Mouse (Mus musculus): ENCODE measurements around the gene Polr2a.
"Not testable (repeated sequence)": the region's sequence is repeated elsewhere in the genome, so short reads cannot be mapped to it uniquely, and the experiment has no call there.

Polr2a gene

GRCm38 (mm10) chr11:69754701-69755100, 3.7 kb downstream of the Polr2a start:
- peak; percentile 36 for DNase-seq (ENCODE audit: low read depth, low spot score)

DNA sequence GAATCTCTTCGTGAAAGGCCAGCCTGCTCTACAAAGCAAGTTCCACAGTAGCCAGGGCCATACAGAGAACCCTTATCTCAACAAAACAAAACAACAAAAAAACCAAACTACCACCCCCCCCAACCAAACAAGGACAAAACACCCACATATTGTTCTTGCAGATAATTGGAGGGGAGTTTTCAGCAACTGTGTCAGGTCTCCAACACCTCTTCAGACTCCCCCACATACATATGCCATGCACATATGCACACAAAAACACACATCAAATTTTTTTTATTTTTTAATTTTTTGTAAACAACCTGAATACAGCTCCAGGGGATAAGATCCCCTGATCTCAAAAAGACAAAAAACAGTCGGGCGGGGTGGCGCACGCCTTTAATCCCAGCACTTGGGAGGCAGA, 4.2 kb downstream of the Polr2a start:
- DNase-seq (ENCODE audit: low read depth, low spot score), result no peak

DNA sequence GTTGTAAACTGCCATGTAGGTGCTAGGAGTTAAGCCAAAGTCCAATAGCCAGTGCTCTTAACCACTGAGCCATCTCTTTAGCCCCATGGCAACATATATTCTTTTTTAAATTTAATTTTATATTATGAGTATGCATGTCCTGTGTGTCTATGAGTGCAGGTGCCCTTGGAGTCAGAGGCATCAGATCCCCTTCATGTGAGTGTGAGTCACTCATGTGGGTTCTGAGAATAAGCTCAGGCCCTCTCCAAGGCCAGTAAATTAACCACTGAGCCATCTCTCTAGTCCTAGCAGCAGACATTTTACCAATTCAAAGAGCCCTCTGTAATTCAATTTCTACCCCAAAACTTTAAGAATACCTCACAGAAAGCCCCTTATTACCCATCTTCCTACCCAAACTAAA, 5.8 kb downstream of the Polr2a start:
- DNase-seq (ENCODE audit: low read depth, low spot score), result no peak

DNA sequence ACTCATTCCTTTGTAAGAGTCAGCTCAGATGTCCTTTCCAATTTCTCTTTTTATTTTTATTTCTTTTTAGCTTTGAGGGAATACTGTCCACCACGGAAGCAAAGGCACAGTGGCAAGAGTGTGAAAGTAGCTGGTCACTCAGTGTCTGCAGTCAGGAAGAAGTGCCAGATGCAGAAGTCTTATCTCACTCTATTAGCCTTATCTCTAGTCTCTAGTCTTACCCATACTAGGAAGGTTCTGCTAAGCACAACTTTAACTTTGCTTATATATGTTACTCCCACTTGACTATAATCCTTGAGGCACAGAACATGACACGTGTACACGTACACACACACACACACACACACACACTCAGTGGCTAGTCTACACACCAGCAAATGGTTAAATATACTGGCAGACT, 6.8 kb downstream of the Polr2a start:
- DNase-seq (ENCODE audit: low read depth, low spot score), result no peak

DNA sequence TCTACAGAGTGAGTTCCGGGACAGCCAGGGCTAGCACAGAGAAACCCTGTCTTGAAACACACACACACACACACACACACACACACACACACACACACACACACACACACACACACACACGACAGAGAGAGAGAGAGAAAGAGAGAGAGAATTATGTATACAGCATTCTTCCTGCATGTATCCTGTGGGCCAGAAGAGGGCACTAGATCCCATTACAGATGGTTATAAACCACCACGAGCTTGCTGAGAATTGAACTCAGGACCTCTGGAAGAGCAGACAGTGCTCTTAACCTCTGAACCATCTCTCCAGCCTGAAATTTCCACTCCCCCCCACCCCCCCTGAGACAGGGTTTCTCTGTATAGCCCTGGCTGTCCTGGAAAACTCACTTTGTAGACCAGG, 27.0 kb downstream of the Polr2a start:
- not testable (repeated sequence) for DNase-seq (ENCODE audit: low read depth, low spot score)

GRCm38 (mm10) chr11:69729063-69729462, 29.4 kb downstream of the Polr2a start:
- DNase-seq (ENCODE audit: low read depth, low spot score), result no peak

- no peak for DNase-seq (ENCODE audit: low read depth, low spot score)
These were observed 32.5 kb downstream of the Polr2a start for GRCm38 (mm10) chr11:69725951-69726350.

- no peak for DNase-seq (ENCODE audit: low read depth, low spot score)
These were observed 35.4 kb downstream of the Polr2a start for GRCm38 (mm10) chr11:69723074-69723473.

- no peak for DNase-seq (ENCODE audit: low read depth, low spot score)
These were observed 37.6 kb downstream of the Polr2a start for GRCm38 (mm10) chr11:69720852-69721251.

DNA sequence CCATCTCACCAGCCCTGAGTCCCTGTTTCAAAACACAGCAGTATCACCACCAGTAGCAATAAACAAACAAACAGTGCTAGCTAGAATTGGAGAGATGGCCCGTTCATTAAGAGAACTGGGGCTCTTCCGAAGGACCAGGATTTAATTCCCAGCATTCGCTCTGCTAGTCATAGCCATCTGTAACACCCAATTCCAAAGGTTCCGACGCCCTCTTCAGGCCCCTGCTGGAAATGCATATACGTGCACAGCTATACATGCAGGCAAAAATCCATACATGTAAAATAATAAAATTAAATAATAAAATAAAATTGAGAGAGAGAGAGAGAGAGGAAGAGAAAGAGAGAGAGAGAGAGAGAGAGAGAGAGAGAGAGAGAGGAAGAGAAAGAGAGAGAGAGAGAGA, 39.0 kb downstream of the Polr2a start:
- no peak for DNase-seq (ENCODE audit: low read depth, low spot score)

DNA sequence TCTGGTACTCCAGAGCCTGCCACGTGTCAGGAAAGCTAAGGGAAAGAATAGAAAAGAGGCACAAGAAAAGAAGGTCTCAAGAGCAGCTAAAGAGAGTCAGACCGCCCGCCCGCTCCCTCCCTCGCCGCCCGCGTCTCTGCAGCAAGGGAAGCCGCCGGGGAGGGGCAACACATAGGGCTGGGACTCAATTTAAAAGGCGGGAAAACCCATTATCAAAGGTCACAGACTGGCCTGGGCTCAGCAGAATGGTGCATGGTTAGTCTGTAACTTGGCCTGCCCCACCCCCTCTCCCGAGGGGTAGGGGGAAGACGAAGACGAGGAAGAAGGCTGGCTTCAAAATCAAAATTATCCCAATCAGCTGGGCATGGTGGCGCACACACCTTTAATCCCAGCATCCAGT, 39.8 kb downstream of the Polr2a start:
- no peak for DNase-seq (ENCODE audit: low read depth, low spot score)

DNA sequence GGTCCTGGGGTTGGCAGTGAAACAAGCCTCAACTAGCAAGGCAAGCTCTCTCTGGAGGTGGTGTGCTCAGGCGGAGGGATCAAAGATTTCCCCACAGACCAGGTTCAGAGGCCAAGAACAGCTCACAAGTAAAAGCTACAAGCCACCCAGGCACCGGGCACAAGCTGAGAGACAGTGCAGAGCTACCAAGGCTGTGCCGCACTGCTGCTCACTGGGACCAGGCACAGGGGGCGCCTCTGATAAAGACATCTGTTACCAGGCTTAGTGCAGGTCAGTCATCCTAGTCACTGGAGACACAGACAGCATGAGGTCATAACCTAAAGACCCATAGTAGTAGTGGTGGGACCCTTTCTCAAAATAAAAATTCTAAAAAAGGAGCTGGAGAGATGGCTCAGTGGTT, 41.5 kb downstream of the Polr2a start:
- DNase-seq (ENCODE audit: low read depth, low spot score), result no peak

GRCm38 (mm10) chr11:69715929-69716328, 42.5 kb downstream of the Polr2a start:
- DNase-seq (ENCODE audit: low read depth, low spot score), result no peak

DNA sequence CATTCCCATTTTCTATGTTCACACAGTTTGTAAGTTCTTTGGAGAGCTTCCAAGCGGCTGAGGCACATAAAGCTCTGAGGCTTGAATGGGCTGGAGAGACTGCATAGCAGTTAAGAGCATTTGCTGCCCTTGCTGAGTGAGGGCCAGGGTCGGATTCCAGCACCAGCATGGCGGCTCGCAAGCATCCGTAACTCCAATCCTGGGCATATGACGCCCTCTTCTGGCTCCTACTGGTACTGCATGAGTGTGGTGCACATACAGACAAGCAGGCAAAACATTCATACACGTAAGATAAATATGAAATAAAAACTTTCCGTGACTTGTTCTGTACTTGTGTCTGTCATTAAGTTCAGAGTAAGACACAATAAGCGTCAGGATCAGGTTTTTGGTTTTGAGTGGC, 43.0 kb downstream of the Polr2a start:
- DNase-seq (ENCODE audit: low read depth, low spot score), result no peak

- no peak for DNase-seq (ENCODE audit: low read depth, low spot score)
These were observed 43.7 kb downstream of the Polr2a start for GRCm38 (mm10) chr11:69714636-69715329.

GRCm38 (mm10) chr11:69712954-69713672, 45.3 kb downstream of the Polr2a start:
- DNase-seq (ENCODE audit: low read depth, low spot score), result no peak

DNA sequence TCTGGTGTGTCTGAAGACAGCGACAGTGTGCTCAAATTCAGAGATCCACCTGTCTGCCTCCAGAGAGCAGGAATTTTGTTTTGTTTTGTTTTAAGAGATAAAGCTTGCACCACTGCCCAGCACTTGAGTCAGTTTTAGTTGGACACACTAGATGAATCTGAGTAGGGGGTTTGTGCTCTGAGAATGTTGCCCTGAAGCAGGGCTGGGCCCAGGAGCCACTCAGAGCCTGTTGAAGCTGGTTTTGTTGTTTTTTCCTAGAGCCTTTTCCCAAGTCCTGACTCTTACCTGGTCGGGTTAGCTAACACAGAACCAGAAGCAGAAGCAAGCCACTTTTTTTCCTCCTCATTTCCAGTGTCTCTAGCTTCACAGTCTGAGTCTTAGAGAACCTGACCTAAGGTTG, 47.4 kb downstream of the Polr2a start:
- DNase-seq (ENCODE audit: low read depth, low spot score), result no peak

DNA sequence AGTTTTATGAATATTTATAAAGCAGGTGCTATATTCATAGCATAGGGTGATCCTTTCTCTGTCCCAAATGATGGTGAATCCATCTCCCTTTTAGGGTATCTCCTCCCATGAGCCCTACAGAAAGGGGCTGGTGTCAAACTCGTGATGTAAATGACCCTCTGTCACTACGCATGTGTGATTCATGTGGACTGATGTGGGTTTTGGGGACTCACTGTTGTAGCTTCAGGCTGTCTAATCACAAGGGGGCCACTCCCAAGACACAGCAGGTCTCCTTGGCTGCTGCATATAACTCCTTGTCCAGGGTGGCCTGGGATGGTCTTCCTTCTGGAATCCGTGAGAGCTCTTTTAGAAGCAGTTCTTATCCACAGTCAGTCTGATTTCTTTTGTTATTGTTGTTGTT, 48.0 kb downstream of the Polr2a start:
- DNase-seq (ENCODE audit: low read depth, low spot score), result no peak

DNA sequence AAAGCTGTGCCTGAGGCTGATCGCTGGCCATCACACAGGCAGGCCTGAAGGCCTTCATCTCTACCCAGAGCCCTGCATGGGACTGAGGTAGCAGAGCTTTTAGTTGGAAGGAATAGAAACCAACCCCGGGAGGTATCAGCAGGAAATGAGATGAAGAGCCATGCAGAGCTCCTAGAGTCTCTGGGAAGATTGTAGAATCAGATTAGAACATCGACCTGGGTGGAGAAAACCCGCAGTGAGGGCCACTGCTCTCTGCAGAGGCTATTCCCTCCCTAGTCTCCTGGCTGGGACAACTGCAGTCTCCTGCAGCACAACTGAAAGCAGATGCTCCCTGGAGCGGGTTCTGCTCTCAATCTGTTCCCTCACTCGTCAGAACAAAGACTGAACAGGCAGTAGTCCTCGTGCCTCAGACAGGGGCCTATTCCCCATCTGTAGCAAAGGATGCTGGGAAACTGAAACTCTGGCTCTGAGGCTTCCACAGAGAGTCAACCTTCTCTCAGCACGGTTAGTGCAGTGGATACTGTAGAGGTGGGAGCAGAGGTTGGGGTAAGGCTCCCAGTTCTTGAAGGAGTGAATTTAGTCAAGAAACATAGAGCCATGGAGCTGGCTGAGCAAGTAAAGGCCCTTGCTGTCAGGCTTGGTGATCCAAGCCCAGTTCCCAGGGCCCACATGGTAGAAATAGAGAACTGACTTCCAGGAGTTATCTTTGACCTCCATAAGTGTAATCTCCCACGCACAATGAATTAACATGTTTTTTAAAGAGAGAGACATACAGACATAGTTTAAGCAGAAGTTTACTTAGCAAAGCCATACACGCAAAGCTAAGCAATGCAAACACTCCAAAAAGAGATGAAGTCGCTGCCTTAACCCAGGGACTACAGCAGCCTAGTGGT, 48.6 kb downstream of the Polr2a start:
- no peak for DNase-seq (ENCODE audit: low read depth, low spot score)

- DNase-seq (ENCODE audit: low read depth, low spot score), result no peak
These were observed 49.7 kb downstream of the Polr2a start for GRCm38 (mm10) chr11:69708614-69709265.

- DNase-seq (ENCODE audit: low read depth, low spot score), result no peak
These were observed 50.5 kb downstream of the Polr2a start for GRCm38 (mm10) chr11:69707873-69708381.

DNA sequence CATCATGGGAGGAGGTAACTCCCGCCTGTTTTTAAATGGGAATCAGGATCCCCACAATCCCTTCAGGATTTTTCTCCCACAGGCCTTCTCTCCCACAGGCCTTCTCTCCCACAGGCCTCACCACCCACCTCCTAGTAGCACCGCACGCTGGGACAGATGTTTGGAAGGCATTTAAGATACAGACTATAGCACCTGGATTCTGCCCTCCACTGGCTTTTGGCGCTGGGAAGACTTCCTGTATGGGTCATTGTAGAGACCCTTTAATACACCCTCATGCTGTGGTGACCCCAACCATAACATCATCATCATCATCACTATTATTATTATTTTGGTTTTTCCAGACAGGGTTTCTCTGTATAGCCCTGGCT, 51.0 kb downstream of the Polr2a start:
- no peak for DNase-seq (ENCODE audit: low read depth, low spot score)

Measured in embryo, embryonic 11.5 days (tissue).